Mouse (Mus musculus) G1E (cell line): ENCODE results near the gene Acox1.

Source experiments
- CTCF ChIP-seq: IDR thresholded peaks from 2 replicates; pipeline ENCODE4 v1.5.1; 2012; ENCODE audit warnings: low read depth, low read length, inconsistent platforms, mixed read lengths
- GATA2 ChIP-seq: IDR thresholded peaks from 2 replicates; pipeline ENCODE4 v1.6.1; 2012; ENCODE audit warnings: low read depth, low read length, inconsistent platforms, borderline replicate concordance
- POLR2AphosphoS5 ChIP-seq: IDR thresholded peaks from 2 replicates; pipeline ENCODE4 v1.6.1; 2012; ENCODE audit warnings: low read depth, low read length, inconsistent platforms; ENCODE audit not compliant: insufficient replicate concordance
- TAL1 ChIP-seq: conservative IDR thresholded peaks from 2 replicates; pipeline ENCODE4 v1.6.1; 2012; ENCODE audit warnings: low read depth, low read length, inconsistent platforms, mixed read lengths

DNA sequence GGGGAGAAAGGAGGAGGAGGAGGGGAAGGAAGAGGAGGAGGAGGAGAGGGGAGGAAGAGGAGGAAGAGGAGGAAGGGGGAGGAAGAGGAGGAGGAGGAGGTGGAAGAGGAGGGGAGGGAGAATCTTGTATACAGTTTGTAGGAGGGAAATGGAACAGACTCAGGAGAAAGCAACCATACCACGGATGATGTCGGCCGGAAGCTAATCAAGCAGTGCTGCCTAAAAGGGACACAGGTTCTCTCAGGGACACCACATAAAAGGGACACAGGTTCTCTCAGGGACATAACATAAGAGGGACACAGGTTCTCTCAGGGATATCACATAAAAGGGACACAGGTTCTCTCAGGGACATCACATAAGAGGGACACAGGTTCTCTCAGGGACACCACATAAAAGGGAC is 29.6 kb downstream of the Acox1 start:
- TF ChIP-seq CTCF (no peak), TAL1 (no peak), GATA2 (no peak), POLR2AphosphoS5 (no peak)
